Mouse (Mus musculus) cerebellum, postnatal 14 days (tissue): ENCODE results near the gene Pglyrp2.
A peak's percentile ranks its signal among the peaks of the same experiment; 100 is the strongest.

ENCODE experiments used
- DNase-seq, 2 experiments: peaks; one replicate each; pipeline ENCODE4 v3.0.0; 2021; ENCODE audit warnings: mixed read lengths in 2 of 2

The Pglyrp2 gene

DNA sequence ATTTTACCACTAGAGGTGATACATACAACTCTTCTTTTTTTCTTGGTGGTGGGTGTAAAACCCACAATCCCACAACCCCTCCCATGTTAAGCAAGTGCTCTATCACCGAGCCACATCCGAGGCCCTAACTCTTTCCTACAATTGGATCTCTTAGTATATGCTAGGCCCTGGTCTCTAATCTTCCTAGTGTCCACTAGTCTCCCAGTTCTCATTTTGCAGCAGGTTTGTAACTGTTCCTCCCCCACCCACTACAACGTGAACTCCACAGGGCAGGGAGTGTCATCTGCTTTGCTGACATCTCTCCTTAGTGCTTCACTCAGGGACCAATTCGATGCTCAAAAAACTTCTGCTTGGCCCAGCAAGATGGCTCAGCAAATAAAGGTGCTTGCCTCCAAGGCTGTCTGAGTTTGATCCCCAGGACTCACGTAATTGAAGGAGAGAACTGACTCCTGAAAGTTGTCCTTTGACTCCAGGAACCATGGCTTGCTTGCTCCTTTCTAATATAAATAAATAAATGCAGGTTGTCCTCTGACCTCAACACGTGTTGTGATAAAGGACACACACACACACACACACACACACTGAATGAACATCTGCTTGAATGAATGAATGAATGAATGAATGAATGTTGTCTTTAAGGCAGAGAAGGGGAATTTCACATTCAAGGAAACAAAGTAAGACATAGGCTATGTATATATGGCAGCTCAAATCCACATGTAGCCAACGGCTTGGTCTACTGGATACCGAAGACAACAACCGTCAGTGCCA lies 21.8 kb downstream of the Pglyrp2 start:
- no peak for DNase-seq

DNA sequence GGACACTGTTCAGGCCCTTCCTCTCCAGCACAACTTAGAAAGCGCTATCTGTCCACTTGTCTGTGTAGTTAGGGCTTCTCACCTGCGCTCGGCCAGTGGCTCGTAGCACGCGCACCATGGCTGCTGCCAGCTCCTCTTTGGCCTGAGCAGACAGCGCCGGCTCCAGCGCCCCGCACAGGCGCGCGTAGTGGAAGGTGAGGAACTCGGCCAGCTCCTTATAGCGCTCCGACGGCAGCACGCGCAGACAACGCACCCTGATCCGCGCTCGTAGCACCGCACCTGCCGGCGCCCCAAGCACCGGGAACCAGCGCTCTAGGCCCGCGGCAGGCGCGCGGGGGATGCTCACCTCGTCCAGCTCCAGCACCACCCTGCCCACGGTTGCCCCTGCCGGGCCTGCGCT lies 27.7 kb downstream of the Pglyrp2 start:
- DNase-seq: no peak

DNA sequence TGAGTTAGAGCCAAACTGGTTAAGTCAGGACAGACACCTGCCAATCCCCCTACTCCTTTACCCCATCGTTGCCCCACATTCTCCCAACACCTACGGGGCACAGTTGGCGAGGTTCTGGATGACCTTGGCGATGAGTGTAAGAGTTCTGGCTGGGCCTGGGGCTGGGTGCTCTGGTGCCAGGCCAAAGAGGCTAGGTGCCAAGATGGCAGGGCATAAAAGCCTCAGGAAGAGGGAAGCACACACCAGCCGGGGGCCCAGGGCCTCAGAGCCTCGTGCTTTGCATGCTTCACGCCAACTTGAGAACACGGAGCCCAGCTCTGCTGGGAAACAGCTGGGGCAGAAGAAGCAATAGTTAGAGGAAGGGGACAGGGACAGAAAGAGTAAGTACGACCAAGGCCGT lies 30.0 kb downstream of the Pglyrp2 start:
- no peak for DNase-seq

DNA sequence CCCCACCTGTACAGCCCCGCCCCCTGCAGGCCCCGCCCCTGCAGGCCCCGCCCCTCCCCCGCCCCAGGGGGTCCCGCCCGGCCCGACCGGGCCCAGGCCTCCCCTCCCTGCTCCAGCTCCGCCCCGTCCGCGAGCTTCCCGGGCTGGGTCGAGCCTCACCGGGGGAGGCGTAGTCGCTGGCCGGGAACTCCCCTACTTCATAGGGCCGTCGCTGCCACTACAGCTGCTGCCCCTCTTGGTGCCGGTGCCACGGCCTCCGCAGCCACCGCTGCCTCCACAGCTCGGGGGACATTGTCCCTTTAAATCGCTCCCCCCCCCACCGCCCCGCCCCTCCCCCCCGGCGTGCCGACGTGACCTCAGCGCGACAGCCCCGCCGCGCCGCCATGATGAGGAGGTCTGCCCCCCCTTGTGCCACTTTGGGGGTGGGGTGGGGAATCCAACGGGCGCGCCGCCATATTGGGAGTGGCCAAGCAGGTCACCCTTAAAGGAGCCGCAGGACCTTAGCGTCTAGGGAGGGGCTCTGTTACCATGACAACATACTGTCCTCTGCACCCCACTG lies 34.8 kb downstream of the Pglyrp2 start, which contains the start of gene Wiz:
TSS of gene Wiz (minus strand) at position 339 of the 559 bp plus-strand sequence.
- DNase-seq: peak; percentile 95 to 97

DNA sequence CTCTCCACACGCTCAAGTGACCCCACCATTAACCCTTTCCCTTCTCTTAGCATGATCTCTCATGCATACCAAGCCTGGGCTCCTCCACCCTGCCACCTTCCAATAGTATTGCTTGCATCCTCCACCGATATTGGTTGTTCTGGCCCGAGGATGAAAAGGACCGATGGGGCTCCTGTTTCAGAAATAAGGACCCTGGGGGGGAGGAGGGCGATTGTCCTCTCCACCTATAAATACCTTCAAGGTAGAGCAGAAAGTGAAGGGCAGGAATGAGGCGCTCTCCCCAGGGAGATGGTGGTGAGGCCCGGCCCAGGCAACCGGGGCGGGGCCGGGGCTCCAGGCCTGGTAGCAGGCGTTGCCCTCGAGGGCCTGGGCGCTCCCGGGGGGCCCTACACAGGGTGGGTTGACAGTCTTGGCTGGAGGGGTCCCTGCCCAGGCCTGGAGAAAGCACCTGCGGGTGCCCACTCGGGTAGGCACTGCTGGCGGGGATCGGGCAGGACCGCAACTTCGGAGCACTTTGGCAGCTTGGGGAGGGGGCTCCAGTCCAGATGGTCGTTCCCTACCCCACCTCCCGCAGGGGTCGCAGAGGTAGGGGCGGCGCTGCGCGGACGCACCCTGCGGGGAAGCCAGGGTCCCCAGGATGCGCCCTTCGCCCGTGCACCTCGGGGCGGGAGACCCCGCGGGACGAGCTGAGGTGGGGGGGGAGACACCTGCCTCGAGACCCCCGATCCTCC lies 35.4 kb downstream of the Pglyrp2 start:
- DNase-seq: peak in 1 of 2 experiments; percentile 29

DNA sequence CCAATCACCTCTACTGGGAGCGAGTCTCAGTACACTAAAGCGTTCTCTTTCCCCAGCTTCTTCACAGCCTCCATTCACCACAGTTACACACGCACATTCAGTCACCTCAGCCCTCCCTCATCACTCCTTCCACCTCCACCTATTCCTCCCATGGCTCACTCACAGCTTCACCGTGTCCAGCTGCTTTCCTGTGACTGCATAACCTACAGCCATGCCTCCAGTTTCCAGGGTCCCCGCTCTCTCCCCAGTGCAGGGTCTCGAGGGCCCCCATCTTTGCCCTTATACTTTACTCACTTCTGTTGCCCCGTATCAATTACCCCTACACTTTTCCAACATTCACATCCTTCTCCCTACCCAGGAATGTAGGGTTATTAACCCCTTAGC lies 36.0 kb downstream of the Pglyrp2 start:
- DNase-seq: no peak

DNA sequence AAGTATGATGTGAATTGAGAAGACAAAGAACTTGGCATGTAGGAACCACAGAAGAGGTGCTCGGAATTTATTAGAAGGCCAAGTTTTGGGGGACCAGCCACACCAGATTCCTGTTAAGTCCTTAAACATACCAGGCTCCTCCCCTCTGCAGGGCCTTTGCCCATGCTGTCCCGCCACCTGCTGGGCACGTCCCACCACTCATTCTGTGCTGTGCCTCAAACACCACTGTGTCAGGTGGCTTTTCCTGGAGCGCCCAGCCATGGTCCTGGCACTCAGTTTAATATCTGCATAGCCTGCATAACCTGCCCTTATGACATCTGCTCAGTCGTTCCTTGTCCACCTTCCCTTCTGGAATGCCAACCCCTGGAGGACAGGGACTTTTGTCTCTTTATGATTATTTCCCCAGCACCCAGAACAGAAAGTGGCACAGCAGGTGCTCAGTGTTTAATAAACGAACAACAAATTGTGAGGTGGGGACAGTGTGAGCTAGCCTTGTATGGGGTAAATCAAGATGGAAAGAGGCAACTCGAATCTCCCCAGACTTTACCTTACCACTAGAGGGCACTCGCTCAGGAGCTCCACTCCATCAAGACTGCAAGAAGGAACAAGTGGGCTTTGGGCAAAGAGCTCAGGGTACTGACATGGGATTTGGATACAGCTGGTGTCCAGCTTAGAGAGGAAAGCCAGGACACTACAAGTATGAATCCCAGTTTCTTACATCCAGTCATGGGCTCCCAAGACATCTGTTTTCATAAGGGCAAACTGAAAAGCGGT lies 37.1 kb downstream of the Pglyrp2 start:
- DNase-seq: no peak

DNA sequence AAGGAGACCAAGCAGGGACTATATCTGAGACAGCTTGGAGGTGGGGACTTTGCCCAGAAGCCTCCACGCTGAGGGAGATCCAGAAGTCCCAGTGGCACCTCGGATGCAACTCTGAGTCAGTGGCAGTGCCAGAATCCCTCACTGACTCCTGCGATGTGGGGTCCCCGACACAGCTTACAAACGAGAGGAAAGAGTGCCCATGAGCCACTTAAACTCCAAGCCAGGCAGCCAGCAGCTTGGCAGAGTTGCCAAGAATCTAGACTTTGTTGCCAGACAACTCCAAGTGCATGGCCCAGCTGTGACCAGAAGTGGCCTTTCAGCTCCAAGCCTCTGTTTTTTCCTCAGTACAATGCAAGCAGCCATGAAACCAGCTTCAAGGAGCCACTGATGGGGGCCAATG lies 40.3 kb downstream of the Pglyrp2 start:
- no peak for DNase-seq

DNA sequence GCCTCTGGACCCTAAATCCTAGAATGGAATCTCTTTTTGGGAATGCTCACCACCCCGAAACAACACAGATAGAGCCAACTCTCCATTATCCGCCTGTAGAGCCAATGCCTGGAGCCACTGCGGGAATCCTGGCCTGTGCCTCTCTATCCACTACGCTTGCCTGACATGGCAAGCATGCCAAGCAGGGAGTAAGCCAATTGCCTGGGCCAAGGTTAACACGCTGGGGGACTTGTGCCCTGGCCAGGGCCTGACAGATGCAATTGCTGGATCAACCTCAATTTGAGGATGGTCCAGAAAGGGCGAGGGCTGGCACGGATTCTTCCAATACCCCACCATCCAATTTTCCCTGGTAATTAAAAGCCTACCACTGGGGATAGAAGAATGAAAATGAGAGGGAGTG lies 41.4 kb downstream of the Pglyrp2 start:
- peak; percentile 90 to 92 for DNase-seq

DNA sequence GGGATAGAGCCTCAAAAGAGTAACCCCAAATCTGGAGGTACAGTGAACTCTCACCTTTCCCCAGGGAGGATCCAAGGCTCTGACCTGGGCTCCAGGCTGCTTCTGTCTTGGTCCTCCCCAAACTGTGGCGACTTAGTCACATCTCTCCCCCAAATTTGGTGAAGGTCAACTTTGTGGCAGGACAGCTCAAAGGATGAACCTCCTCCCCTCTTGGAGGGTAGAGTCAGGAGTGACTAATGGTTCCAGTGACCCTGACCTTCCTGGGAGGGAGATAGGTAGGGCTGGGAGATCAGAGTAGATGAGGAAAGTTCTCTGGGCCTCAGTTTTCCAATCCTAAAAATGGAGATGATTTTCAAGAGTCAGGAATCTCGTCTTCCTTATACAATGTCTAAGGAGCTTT lies 45.2 kb downstream of the Pglyrp2 start:
- no peak for DNase-seq

DNA sequence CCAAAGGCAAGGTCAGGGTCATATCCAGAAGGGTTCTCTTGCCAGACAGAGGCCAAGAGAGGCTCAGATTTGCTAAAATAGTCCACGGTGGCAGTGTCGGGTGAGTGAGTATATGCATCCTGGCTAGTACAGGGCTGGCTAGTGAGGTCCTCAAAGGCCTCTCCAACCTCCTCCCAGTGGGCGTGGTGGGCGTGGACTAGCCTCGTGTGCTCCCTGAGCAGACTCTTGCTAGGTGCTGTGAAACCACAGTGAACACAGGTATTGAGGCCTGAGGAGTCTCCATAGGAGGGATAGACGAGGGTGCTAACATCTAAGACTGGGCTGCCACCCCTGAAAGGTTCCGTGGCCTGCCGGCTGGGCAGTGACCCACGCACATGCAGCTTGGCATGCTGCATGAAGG lies 46.8 kb downstream of the Pglyrp2 start:
- DNase-seq: no peak

DNA sequence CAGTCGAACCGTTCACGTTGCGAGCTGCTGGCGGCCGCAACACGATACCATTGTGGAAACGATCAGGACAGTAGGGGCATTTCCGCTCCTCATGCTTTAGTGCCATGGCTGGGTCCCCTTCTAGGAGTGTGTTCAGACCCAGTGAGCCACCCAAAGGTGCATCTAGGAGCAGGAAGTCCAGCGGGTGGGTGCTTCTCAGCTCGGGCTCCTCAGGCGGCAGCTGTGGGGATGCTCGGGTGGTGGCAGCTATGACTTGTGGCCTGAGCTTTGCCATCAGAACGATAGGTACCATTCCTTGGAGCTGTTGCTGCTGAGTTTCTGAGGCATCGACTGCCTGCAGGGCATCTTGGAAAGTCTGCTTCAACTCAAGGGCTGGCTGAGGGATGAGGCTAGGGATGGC lies 47.5 kb downstream of the Pglyrp2 start:
- DNase-seq: no peak

DNA sequence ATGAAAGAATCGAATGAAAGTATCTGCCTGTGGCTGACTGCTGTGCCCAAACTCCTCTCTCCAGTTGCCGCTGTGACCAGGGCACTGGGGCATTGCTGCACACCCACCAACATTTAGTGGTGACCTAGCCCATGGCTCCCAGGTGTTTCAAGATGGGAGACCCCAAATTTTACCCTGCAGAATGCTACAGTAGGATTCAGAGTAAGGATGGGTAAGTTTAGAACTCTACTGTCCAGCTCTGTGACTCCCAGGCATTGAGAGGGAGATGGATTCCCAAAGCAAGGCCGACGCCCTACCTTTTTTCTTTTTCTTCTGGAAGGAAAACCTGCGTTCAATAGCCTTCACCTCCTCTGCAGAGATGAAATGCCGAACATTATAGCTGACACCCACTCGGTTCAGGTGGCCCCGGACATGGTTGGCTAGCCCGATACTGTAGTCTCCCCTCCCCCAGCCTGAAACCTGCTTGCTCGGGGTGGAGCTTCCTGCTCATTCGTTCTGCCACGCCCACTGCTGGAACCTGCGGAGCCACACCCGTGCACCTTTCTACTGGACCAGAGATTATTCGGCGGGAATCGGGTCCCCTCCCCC lies 54.9 kb downstream of the Pglyrp2 start:
- DNase-seq: no peak

DNA sequence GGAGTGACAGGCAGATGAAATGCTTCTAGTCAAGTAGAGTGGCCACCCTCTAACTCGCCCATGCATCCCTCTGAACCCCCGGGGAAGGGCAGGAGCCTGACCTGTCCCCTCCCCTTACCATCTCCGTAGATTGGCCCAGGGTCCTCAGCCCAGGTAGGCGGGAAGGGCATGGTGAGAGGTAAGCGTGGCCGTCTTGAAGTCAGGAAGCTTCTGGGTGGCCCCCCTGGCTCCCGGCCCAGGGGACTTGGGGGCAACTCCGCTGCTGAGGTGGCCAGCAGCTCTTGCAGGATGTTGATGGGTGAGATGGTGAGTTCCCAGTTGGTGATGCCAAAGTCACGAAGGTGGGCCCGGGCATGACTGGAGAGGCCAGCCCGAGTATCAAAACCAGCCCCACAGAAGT lies 56.3 kb downstream of the Pglyrp2 start:
- no peak for DNase-seq

DNA sequence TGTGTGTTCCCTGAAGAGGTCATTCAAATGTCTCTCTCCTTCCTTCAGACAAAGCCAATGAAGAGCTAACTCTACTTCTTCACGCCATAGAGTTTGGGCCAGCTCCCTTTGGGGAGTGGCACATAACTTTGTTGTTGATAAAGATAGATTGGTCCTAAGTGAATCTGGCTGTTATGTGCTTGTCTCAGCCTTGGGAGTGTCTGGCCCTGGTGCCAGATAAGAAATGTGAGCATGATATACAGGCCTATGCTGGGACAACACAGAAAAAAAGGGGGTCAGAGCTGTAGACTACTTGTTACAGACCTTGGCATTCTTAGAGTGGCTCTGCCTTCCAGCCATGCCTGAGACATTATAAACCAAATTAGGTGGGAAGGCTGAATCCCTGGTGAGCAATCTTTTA lies 58.7 kb downstream of the Pglyrp2 start:
- no peak for DNase-seq

DNA sequence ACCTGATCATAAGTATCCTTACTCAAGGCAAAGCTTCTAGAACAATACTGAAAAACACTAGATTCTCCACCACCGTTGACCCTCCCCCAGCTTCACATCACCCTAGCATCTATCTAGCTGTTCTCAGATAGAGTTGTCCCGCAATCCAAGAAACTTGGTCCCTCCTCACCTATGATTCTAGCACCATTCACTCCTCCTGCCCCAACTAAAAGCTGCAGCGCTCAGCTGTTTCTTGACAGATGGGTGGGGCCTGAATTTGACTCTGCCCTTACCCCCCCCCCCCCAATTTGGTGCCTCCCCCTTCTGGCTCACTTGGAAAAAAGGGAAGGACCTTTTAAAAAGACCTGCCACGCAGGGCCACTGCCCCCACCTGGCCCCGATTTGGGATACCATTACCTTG lies 59.1 kb downstream of the Pglyrp2 start:
- no peak for DNase-seq

DNA sequence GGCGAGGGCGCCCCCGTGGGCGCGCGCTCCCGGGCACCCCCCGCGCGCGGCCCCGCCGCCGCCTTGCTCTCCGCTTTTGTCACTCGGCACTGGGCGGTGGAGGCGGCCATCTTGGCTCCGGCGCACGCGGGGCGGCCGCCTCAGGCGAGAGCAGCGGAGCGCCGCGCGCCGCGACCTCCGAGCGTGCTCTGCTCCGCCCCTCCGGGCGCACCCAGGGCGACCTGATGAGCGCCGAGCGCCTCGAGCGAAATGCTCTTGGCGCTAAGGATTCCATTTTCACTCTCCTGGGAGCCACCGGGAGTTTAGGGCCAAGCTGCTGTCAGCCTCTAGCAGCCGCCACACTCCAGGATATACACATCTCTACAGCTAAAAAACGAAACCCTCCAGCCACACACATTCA lies 59.6 kb downstream of the Pglyrp2 start:
- DNase-seq: peak; percentile 89 to 91

DNA sequence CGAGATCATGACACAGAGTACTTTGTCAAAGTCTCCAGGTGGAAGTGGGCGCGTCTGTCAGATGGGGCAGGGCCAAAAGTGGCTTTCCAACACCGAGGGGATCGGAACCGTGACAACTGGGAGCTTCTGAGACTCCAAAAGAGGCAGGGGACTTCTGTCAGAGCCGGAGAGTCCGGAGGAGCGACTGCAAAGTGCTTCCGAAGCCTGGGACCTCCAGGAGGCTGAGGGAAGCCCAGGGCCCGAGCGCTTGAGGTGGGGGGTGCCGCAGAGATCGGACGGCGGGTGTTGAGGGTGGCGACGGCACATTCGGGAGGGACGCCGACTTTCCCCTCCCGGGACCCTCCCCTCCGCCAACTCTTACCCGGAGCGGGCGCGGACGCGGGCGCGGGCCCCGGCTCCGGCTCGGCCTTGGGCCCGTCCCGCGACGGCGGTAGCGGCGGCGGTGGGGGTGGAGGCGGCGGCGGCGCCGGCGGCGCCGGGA lies 60.1 kb downstream of the Pglyrp2 start:
- peak in 1 of 2 experiments; percentile 37 for DNase-seq

DNA sequence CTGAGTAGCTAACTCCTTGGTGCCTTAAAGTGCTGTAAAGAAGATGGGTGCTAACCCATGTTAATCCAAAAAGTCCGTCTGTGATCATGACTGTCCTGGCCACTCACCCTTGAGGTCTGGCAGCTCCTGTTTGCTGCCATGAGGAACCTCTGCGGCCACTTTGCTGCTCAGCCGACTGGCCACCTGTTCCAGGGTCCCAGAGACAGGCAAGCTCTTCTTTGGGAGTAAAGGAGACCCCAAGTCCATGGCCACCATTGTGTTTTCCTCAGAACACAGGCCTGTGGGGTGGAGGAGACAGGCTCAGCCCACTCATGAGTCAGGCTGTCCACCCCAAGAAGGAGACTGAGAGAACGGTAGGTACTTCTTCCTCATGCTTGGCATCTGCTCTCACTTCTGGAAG lies 61.3 kb downstream of the Pglyrp2 start:
- DNase-seq: no peak
